Mouse (Mus musculus): ENCODE data around the gene Actbl2. TPM values are rescaled to one million over a fixed set of nuclear protein-coding genes. Genes with fewer than 3 reads are reported as not detected.

The Actbl2 gene
- polyA plus RNA-seq, 1 experiment = not detected

GRCm38 (mm10) chr13:111286461-111287385, 31.9 kb downstream of the Actbl2 start:
- Histone ChIP-seq H3K4me1 (ENCODE audit: control insufficient read depth, insufficient read depth, low read length) (no peaks in the 10 kb centered on the region), H3K27me3 (ENCODE audit: control insufficient read depth, insufficient read depth, low read length, poor library complexity, severe bottlenecking) (no peaks in the 10 kb centered on the region), H3K27ac (ENCODE audit: insufficient read depth, low read length) (no peak overlapping the region), H3K9ac (ENCODE audit: low read depth, poor library complexity, severe bottlenecking) (no peak overlapping the region), H3K9me3 (replicated peaks; ENCODE audit: control insufficient read depth, insufficient read depth, low read length, poor library complexity, severe bottlenecking) (peaks cover 8% of the 10 kb centered on the region; the same call in 1 of the 2 replicates), H3K4me3 (ENCODE audit: low read depth, low read length) (no peak overlapping the region), H3K36me3 (ENCODE audit: control insufficient read depth, insufficient read depth, low read length, poor library complexity, severe bottlenecking) (no peaks in the 10 kb centered on the region)
- no peak for TF ChIP-seq CTCF (IDR thresholded peaks at IDR 0.05; ENCODE audit: low read depth, low read length)
- TF ChIP-seq POLR2A (IDR thresholded peaks at IDR 0.05; ENCODE audit: insufficient read depth, low read length) = no peak
- no peak for TF ChIP-seq EP300 (IDR thresholded peaks at IDR 0.05; ENCODE audit: insufficient read depth, low read depth, low read length)

GRCm38 (mm10) chr13:111291161-111291957, 36.5 kb downstream of the Actbl2 start:
- H3K4me1 ChIP-seq (ENCODE audit: control insufficient read depth, insufficient read depth, low read length) = no peaks in the 10 kb centered on the region
- H3K9me3 ChIP-seq (replicated peaks; ENCODE audit: control insufficient read depth, insufficient read depth, low read length, poor library complexity, severe bottlenecking) = no peaks in the 10 kb centered on the region
- no peak overlapping the region for H3K4me3 ChIP-seq (ENCODE audit: low read depth, low read length)
- H3K36me3 ChIP-seq (ENCODE audit: control insufficient read depth, insufficient read depth, low read length, poor library complexity, severe bottlenecking) = no peaks in the 10 kb centered on the region
- TF ChIP-seq EP300 (IDR thresholded peaks at IDR 0.05; ENCODE audit: insufficient read depth, low read depth, low read length) = no peak
- no peak for TF ChIP-seq POLR2A (IDR thresholded peaks at IDR 0.05; ENCODE audit: insufficient read depth, low read length)
- no peak for TF ChIP-seq CTCF (IDR thresholded peaks at IDR 0.05; ENCODE audit: low read depth, low read length)
- H3K9ac ChIP-seq (ENCODE audit: low read depth, poor library complexity, severe bottlenecking) = no peak overlapping the region
- no peaks in the 10 kb centered on the region for H3K27me3 ChIP-seq (ENCODE audit: control insufficient read depth, insufficient read depth, low read length, poor library complexity, severe bottlenecking)
- H3K27ac ChIP-seq (ENCODE audit: insufficient read depth, low read length) = no peak overlapping the region

- H3K4me1 ChIP-seq (ENCODE audit: control insufficient read depth, insufficient read depth, low read length) = no peaks in the 10 kb centered on the region
- no peaks in the 10 kb centered on the region for H3K27me3 ChIP-seq (ENCODE audit: control insufficient read depth, insufficient read depth, low read length, poor library complexity, severe bottlenecking)
- H3K27ac ChIP-seq (ENCODE audit: insufficient read depth, low read length) = no peak overlapping the region
- H3K4me3 ChIP-seq (ENCODE audit: low read depth, low read length) = no peak overlapping the region
- no peaks in the 10 kb centered on the region for H3K36me3 ChIP-seq (ENCODE audit: control insufficient read depth, insufficient read depth, low read length, poor library complexity, severe bottlenecking)
- TF ChIP-seq EP300 (IDR thresholded peaks at IDR 0.05; ENCODE audit: insufficient read depth, low read depth, low read length) (no peak), POLR2A (IDR thresholded peaks at IDR 0.05; ENCODE audit: insufficient read depth, low read length) (no peak), CTCF (IDR thresholded peaks at IDR 0.05; ENCODE audit: low read depth, low read length) (no peak)
- no peak overlapping the region for H3K9ac ChIP-seq (ENCODE audit: low read depth, poor library complexity, severe bottlenecking)
- no peaks in the 10 kb centered on the region for H3K9me3 ChIP-seq (replicated peaks; ENCODE audit: control insufficient read depth, insufficient read depth, low read length, poor library complexity, severe bottlenecking)
Measured at GRCm38 (mm10) chr13:111291958-111292493, 37.2 kb downstream of the Actbl2 start.

- no peaks in the 10 kb centered on the region for H3K9me3 ChIP-seq (replicated peaks; ENCODE audit: control insufficient read depth, insufficient read depth, low read length, poor library complexity, severe bottlenecking)
- H3K4me1 ChIP-seq (ENCODE audit: control insufficient read depth, insufficient read depth, low read length) = no peaks in the 10 kb centered on the region
- no peak overlapping the region for H3K27ac ChIP-seq (ENCODE audit: insufficient read depth, low read length)
- TF ChIP-seq CTCF (IDR thresholded peaks at IDR 0.05; ENCODE audit: low read depth, low read length) (no peak), EP300 (IDR thresholded peaks at IDR 0.05; ENCODE audit: insufficient read depth, low read depth, low read length) (no peak), POLR2A (IDR thresholded peaks at IDR 0.05; ENCODE audit: insufficient read depth, low read length) (no peak)
- H3K4me3 ChIP-seq (ENCODE audit: low read depth, low read length) = no peak overlapping the region
- no peaks in the 10 kb centered on the region for H3K36me3 ChIP-seq (ENCODE audit: control insufficient read depth, insufficient read depth, low read length, poor library complexity, severe bottlenecking)
- H3K27me3 ChIP-seq (ENCODE audit: control insufficient read depth, insufficient read depth, low read length, poor library complexity, severe bottlenecking) = no peaks in the 10 kb centered on the region
- H3K9ac ChIP-seq (ENCODE audit: low read depth, poor library complexity, severe bottlenecking) = no peak overlapping the region
Measured at GRCm38 (mm10) chr13:111293478-111293877, 38.7 kb downstream of the Actbl2 start.

- H3K27me3 ChIP-seq (ENCODE audit: control insufficient read depth, insufficient read depth, low read length, poor library complexity, severe bottlenecking) = no peaks in the 10 kb centered on the region
- H3K27ac ChIP-seq (ENCODE audit: insufficient read depth, low read length) = no peak overlapping the region
- no peaks in the 10 kb centered on the region for H3K4me1 ChIP-seq (ENCODE audit: control insufficient read depth, insufficient read depth, low read length)
- no peak overlapping the region for H3K4me3 ChIP-seq (ENCODE audit: low read depth, low read length)
- no peak for TF ChIP-seq POLR2A (IDR thresholded peaks at IDR 0.05; ENCODE audit: insufficient read depth, low read length)
- TF ChIP-seq CTCF (IDR thresholded peaks at IDR 0.05; ENCODE audit: low read depth, low read length) = no peak
- no peak for TF ChIP-seq EP300 (IDR thresholded peaks at IDR 0.05; ENCODE audit: insufficient read depth, low read depth, low read length)
- no peaks in the 10 kb centered on the region for H3K36me3 ChIP-seq (ENCODE audit: control insufficient read depth, insufficient read depth, low read length, poor library complexity, severe bottlenecking)
- no peak overlapping the region for H3K9ac ChIP-seq (ENCODE audit: low read depth, poor library complexity, severe bottlenecking)
- no peaks in the 10 kb centered on the region for H3K9me3 ChIP-seq (replicated peaks; ENCODE audit: control insufficient read depth, insufficient read depth, low read length, poor library complexity, severe bottlenecking)
Measured at GRCm38 (mm10) chr13:111294965-111295494, 40.2 kb downstream of the Actbl2 start.
